Mouse (Mus musculus): ENCODE data around the gene Atf3.

The Atf3 gene

DNA sequence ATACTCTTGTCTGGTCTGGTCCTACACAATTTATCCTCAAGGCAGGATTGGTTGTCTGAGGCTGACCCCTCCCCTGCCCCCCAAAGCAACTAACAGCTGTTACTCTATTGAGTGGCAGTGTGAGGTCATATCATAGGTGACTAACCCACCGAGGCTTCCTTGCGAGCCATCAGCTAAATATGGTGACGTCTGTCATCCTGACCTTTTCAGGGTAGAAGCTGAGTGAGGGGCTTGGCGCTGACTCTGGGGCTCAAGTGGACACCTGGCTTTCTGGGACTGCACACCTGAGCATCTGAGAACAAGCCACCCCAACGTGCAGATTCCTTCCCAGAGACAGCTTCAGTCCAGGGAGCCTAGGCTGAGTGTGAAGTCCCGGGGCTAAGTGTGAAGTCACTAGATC is at the start of gene Atf3:
Gene Atf3, minus strand, starts transcription at position 101 of the 400 bp plus-strand sequence.
- DNase-seq (ENCODE audit: extremely low spot score, low spot score), result no peak

DNA sequence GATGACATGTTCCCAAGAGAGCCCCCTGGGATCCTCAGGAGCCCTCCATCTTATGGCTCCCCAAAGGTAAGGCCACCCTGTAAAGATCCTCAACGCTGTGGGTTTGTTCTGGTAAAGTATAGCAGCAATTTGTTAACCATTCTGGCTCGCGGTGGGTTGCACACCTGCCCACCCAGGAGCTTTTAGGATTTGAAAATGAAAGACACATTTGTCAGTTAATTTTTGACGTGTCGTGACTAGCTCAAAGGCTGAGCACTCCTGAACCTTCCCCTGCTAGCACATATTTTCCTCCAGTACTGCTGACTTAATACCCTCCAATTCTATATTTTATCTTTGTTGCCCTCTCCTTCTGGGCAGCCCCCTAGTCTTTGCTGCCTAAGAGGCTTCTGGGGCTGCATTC is 49.3 kb upstream of the Atf3 start:
- no peak for DNase-seq (ENCODE audit: extremely low spot score, low spot score)

DNA sequence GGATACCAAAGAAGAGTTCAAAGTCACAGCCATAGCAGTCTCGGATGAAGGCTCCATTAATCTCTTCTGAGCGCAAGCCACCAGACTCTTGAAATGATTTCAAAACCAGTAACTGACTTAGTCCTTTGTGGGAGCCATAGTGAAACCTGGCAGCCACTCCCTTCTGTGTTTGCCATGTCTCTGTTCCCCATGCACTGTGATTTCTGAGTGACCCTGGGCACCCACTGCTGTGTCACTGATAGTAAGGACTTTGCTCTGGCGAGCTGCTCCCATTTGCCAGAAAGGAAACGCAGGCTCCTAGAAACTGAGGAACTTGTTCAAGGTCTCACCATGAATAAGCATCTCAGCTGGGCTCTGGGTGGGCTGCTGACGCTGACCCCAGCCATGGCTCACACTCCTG is 45.6 kb upstream of the Atf3 start:
- DNase-seq (ENCODE audit: extremely low spot score, low spot score), result no peak

DNA sequence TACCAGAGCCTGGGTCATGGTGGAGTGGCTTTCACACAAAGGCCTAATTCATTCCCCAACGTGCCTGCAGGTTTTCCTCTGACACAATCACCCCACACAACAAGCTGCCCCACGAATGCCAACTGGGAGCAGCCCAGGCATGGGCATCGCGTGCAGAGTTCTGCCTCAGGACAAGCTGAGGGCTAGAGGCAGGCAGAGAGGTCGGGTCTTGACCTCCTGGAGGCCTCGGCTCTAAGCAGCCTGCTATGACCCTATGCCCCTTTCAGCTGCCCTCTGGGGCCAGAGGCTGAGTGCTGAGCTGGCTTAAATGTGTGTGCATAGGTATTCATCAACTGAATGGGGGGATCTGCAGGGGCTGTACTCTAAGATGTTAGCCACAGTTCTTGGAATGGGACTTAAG is 44.0 kb upstream of the Atf3 start:
- peak; percentile 40 for DNase-seq (ENCODE audit: extremely low spot score, low spot score)

DNA sequence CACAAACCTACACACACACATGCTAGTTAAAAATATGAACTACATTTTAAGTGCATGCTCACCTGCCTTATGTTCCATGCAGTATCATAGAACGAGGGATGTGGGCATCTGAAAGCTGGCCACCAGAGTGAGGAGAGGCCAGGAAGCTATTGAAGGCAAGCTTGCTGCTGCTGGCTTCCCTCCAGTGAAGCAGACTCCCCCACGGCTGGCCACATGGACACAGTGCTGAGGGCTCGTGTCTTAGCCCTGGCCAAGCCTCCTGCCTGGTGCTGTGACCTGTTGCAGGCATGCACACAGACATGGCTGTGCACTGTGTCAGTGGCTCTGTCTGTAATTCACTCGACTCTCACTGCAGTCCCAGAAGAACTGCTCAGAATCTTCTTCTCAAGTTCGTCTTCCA is 41.8 kb upstream of the Atf3 start:
- DNase-seq (ENCODE audit: extremely low spot score, low spot score), result no peak

DNA sequence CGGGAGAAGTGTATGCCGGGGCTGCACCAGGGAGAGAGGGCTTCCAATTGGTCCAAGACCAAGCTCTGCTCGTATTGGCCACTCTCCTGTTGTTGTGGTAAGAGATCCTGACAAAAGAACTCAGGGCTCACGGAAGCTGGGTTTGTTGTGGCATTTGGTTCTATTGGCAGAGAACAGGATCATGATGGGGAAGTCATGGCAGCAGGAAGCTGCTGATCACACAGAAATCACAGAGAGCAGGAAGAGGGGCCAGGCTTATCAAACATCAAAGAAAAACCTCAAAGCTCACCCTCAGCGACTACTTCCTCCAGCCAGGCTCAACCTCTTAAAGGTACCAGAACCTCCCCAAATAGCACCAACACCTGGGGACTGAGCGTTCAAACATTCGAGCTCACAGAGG is 41.3 kb upstream of the Atf3 start:
- no peak for DNase-seq (ENCODE audit: extremely low spot score, low spot score)

DNA sequence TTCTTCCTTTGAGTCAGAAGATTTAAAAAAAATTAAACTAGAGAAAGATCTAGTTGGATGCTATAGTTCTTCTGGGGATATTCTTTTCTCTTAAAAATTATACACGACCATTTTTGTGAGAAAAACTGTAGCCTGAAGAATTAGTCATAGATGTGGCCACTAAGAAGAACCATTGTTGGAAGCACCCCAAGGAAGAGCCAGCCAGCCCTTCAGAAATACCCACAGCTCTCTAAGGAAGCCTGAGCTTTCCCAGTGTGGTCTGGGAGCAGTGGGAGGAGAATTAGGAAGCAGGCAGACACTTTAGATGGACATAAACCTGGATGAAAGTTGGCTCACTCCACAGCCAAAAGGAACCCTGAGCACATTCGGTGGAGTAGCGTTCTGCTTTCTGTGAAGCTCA is 40.7 kb upstream of the Atf3 start:
- no peak for DNase-seq (ENCODE audit: extremely low spot score, low spot score)

DNA sequence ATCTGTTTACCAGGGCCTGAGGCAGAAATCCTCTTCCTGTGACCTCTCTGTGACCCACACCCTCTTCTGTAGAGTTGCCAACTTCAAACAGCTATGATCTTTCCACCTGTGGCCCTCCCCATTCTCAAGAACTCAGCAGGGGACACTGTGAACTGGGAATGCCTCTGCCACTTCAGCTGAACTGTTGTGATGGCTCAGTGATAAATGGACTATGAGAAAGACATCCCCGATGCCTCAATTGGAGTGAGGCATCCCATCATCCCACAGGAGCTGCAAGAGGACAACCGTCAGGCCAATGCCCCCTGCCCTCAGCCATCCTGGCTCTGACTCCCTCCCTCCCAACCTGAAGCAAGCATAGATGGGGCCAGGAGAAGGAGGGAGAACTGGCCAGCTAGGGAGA is 40.1 kb upstream of the Atf3 start:
- no peak for DNase-seq (ENCODE audit: extremely low spot score, low spot score)

DNA sequence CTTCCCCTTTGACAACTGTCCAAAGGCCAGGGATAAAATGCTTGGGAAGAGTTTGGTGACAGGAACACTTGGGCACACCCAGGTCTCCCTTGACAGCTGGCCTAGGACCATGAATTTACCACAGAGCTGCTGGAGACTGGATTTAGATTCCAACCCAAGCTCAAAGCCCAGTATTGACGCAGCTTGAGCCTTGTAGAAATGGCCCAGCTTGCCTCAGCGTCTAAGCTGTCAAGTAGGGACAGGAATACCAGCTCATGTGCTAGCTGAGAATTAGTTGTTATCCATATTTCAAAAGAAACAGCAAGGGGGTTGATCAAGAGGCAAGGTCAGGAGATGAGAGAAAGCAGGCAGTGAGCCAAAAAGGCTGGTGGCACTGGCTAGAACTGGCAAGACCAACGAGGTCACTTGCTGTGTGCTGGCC is 39.5 kb upstream of the Atf3 start:
- no peak for DNase-seq (ENCODE audit: extremely low spot score, low spot score)

DNA sequence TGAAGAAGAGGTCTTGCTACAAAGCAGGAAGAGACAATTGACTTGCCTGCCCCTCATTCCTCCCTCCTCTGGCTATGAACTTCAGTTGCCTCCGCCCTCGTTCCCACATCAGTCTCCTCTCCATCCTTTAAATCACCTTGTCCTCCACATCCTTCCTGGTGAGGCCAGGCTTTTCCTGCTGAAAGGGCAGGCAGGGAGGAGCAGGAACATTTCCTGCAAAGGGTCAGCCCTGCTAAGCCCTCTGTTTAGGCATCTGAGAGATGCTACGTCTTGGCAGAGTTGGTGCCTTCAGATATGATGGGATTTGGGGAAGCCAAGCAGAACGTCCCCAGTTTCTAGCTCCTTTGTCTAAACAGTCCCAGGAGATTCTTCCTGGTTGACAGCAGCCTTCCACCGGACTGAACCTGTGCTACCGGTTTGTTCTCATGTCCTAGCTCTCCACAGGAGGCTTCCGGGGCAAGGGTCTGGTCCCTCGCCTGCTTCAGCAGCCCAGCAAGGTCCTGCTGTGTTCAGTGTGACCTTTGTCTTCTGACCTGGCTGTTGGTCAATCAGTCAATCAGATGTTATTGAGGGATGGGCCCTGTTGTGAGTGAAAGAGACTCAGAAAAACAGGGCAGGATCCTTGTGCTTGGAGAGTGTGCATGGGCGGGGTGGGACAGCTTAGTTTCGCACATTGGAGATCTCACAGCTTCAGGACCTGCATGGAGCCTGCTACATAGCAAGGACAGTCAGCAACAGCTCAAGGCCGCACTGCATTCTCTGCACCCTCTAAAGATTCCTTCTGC is 38.9 kb upstream of the Atf3 start:
- no peak for DNase-seq (ENCODE audit: extremely low spot score, low spot score)

DNA sequence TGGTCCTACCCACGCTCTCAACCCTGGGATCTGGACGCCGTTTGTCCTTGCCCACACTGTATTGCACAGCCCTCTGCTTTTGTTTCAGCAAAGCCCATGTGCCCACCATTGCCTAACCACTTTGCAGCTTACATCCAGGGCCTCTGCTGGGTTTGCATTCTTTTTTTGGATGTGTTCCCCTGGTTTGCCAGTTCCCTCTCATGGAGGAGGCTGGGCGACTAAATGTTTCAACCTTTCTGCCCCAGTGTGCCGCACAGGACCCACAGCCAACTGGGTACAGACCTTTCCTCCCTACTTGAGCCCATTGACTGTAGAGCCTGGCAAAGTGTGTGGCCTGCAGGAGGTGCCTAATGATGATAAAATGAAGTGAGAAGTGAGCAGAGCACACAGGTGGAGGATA is 38.3 kb upstream of the Atf3 start:
- DNase-seq (ENCODE audit: extremely low spot score, low spot score), result no peak

DNA sequence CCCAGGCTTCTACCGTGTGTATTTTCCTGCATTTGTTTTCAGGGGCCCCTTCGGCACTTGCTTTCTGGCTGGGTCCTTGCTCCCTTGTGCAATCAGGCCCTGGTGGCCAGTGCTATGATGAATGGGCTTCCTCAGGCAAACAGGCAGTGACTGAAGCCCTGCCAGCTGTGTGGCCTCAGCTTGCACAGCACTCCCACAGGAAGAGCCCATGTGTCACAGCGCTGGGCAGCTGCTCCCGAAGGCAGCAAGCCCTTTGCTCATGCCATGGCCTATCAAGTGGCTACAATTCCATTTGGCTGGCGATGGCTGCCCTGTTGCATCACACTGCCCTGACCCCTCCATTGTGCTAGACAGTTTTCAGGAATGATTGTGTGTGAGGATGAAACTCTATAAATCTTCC is 36.6 kb upstream of the Atf3 start:
- no peak for DNase-seq (ENCODE audit: extremely low spot score, low spot score)

DNA sequence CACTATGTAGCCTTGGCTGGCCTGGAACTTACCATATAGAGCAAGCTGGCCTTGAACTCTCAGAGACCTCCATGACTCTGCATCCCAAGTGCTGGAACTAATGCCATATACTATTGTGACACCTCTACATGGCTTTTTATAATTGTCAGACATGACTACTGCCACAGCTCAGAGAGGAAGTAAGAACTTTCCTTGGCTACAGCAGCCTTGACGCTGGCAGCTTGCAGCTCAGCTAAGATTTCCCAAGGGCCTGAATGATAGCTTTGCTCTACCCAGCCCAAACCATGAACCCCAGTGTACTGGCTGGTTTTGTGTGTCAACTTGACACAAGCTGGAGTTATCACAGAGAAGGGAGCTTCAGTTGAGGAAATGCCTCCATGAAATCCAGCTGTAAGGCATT is 35.8 kb upstream of the Atf3 start:
- DNase-seq (ENCODE audit: extremely low spot score, low spot score), result no peak

DNA sequence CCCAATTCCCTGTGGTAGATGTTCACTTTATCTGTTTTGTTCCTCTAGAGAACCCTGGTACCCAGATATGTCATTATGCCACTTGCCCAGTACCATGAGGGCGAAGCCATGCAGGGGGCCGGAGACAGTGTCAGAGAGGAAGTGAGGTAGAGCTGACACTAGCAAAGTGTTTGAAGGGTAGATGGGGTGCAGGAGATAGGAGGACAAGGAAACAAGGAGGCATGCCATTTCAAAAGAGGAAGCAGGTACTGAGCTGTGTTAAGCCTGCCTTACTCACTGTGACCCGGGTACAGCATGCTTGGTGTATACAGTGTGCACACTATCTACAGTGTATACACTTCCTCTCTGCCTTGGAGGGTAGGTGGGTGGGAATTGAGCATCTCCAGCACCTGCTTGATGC is 32.1 kb upstream of the Atf3 start:
- no peak for DNase-seq (ENCODE audit: extremely low spot score, low spot score)

DNA sequence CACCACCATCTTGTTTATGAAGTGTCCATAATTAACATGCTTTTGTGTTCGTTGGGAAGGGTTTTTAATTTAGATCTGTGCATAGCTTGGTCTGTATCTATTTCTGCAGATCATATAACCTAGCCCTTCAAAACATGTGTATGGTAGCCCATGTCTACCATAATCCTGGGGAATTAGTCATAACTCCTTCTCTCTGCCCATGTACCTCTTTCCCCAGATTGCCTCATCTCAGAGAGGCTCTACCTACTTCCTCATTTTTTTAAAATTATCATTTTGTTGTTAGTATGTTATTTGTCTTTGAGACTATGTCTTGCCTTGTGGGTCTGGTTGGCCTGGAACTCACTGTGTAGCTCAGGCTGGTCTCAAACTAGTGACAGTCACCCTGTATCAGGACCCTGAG is 30.6 kb upstream of the Atf3 start:
- DNase-seq (ENCODE audit: extremely low spot score, low spot score), result no peak

DNA sequence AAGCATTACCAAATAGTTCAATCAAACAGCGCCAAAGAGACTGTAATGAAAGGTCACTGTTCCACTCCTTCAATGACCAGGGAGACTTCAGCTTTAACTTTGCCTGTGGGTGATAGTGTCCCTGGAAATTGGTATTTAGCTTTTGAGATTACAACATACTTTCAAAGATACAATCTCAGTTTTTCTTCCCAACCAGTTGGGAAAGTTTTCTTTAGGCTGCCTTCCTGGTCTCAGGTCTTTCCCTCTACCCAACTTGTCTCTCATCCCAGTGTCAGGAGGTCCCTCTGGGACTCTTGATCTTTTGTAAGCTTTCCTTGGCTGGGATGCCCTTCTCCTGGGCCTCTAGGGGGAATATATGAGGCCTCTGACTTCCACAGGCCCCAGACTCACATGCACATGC is 29.7 kb upstream of the Atf3 start:
- no peak for DNase-seq (ENCODE audit: extremely low spot score, low spot score)

DNA sequence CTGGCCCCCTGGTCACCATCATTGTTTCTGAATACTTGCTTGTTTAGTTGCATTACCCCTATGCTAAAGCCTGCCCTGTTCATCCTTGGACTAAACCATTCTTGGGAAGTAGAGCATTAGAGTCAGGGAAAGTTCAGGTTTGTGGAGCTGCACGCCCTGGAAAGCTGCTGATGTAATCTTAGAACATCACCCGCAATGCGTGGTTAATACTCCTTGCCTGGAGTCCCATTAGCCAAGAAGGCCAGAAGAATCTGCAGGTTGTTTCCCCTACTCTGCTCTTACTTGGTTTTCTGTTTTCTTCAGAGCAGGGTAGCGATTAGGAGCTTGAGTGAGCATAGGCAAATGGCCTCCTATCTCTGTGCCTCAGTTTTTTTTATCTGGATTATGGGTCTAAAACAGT is 26.0 kb upstream of the Atf3 start:
- DNase-seq (ENCODE audit: extremely low spot score, low spot score), result no peak

DNA sequence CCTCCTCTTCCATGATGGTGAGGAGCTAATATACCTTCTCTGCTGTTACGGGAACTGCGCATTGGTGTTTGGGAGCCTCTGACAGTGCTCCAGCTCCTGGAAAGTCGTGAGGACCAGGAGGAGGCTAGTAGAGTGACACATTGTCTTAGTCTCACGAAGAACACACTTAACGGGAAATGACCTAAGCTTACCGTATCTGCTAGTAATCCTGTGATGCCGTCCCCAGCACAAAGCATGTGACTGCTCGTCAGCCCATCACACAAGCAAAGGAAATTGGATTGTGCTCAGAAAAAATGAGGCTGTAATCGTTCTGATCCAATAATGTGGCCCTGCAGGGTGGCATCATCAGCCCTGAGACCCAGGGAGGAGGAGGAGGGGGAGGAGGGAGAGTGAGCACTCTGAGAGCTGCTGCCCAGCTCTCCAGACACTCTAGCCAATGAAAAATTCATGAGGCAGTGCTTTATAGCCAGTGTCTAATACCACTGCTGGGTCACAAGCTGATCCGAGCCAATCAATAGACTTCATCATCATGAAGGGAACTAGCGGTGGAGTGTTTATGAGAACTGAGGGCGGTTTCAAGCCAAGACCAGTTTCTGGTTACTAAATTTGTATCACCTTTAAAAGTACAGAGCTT is 24.3 kb upstream of the Atf3 start:
- DNase-seq (ENCODE audit: extremely low spot score, low spot score), result no peak

DNA sequence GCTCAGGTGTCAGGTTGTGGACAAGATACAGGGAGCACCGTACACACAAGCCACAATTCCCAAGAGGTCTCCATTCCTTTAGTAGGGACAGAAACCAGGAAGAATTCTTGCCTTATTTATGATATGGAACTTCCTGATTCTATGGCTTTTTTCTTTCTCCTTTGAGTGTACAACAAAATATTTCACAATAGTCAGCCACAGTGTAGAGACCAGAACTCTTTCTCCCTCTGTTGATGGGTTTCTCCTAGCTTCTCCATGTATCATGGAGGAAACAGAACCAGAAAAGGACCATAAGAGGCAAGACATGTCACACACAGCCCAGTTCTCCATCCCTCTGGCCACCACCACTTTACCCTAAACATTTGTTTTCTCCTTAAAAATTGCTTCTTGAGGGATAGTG is 23.7 kb upstream of the Atf3 start:
- DNase-seq (ENCODE audit: extremely low spot score, low spot score), result no peak

DNA sequence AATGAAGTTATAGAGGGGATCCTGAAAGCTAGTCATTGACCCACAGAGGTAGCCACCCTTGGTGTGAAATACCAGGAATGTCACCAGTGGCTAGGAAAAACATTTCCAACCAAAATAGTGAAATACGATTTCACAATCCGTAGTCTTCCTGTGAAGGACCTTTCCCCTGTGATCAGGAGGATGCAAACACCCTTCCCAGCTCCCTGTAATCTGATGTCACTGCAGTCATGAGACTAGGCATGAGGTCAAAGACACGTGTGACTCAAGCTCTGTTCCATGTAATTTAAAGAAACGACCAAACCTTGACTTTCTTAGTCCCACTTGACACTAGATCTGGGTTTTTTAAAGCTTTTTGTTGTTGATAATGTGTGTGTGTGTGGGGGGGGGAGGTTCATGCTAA is 21.8 kb upstream of the Atf3 start:
- DNase-seq (ENCODE audit: extremely low spot score, low spot score), result no peak

DNA sequence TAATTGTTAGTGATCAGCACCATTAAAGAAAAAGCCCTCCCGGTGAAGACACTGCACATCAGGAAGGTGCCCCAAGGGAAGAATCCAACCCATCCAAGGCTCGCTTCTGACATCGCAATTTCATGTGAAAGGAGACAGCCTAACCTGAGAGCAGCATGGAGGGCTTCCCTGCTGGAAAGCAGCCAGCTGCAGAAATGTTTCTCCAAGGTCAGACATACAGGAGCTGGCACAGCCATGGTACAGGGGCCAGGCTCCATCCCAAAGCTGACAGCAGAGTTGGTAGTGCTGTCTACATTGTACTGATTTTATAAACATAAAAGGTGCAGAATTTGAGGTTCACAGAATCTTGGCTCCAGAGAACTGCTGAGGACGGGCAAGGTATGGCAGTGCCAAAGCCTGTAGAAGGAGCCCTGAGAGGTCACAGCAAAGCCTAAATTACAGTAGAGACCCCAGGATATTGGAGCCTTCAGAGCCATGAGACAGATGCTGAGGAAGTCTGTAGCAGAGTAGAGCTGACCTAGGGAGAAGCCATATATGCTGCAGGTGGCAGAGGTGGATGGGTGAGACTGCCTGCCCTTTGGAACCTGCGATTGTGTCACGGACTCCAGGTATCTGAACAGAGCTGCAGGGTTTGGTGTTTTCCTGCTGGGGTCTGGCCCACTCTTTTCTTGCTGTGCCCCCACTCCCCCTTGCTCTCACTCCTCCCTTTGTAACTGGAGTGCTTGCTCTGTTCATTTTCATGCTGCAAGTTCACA is 18.1 kb upstream of the Atf3 start:
- no peak for DNase-seq (ENCODE audit: extremely low spot score, low spot score)

DNA sequence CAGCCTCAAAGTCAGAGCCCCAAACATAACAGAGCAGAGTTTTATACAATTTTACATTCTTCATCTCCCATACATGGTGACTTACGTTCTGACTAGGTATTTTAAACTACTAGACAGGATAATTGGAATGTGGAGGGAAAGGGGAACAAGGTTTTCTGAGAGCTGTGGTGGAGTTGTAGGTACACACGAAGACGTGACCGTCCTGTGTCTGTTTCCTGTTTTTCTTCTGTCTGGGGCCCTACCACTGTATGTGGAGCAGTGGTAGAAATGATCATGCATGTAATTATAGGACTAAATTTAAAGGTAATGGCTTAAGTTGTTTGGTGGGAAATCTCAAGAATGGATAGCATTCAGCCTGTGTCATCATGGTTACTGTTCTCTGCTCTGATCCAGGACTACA is 17.0 kb upstream of the Atf3 start:
- DNase-seq (ENCODE audit: extremely low spot score, low spot score), result no peak

Data from neural tube, embryonic 10.5 days (tissue).